Mouse (Mus musculus): Measurements from ENCODE around the gene Cachd1.

DNA sequence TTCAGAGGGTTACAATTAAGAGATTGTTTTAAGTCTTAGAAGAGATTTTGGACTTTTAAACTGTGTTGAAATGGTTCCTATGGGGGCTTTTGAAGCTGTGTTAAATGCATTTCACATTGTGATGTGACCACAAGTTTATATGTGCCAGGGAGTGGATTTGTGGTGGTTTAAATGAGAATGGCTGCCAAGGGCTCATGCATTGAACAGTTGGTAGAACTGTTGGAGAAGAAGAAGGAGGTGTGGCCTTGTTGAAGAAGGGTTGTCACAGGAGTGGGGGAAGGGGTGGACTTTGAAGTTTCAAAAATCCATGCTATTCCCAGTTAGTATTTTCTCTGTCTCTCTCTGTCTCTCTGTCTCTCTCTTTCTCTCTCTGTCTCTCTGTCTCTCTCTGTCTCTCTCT, 267.7 kb downstream of the Cachd1 start:
- TF ChIP-seq POLR2A (IDR thresholded peaks at IDR 0.05; ENCODE audit: insufficient read depth, low read depth, low read length) (no peak), CTCF (IDR thresholded peaks at IDR 0.05) (no peak)

Measured in heart, adult 2 months (tissue).